Mouse (Mus musculus): Measurements from ENCODE around the gene Fbxo28.

DNA sequence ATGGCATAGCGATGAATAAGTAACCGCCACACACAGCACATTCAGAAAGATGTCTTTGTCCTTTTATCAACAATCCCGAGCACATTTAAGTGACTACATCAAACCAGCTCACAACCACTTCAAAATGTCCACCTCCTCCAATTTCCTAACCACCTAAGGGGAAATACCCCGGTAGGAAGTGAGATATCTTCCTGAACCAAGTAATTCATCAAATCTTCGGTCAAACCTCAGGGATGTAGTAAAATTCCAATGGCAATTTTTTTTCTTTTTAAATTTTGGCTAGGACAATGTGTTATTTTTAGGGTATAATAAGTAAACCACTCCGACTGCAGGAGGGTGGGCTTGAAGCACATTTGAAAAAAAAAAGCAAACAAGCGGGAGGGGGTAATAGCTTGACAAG, 1.1 kb downstream of the Fbxo28 start:
- TF ChIP-seq CTCF (IDR thresholded peaks at IDR 0.05; ENCODE audit: low read depth) (no peak), EP300 (IDR thresholded peaks at IDR 0.05; ENCODE audit: low read depth) (no peak)
